Mouse (Mus musculus): Measurements from ENCODE around the gene P2rx1. TPM values are rescaled to one million over a fixed set of nuclear protein-coding genes. Genes with fewer than 3 reads are reported as not detected.
A peak's percentile ranks its signal among the peaks of the same experiment; 100 is the strongest.

The P2rx1 gene
- polyA plus RNA-seq, 1 experiment, result 12.6 TPM

DNA sequence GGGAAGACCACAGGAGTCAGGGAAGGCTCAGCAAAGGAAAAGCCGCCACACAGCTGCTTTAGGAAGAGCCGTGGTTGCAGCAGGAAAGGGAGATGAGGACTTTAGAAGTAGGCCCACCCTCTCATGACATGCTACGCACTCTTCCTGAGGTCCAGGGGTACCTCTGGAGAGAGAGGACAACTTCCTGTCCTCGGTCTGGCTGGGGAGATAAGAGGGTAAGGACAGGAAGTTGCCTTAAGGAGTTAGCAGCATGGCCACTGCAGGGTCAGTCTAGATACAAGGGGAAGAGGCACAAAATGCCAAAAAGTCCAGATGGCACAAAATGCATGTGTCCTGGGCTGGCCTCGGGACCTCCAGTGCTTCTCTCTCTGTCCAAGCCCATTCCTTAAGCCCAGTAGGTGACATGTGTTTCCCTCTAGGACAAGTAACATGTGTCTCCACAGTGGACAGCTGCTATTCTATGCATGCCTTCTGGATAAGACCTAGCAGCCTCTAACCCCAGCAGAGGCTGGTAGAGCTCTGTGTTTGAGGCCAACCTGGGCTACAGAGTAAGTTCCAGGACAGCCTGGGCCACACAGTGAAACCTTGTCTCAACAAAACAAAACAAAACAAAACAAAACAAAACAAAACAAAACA is 43.4 kb upstream of the P2rx1 start:
- WGBS, result 81% methylated on average over 5 of the region's 5 CpGs
- no peak for TF ChIP-seq POLR2A (IDR thresholded peaks at IDR 0.05; ENCODE audit: low read depth, low read length)
- TF ChIP-seq CTCF (IDR thresholded peaks at IDR 0.05; ENCODE audit: extremely low read depth, insufficient read length, insufficient replicate concordance, low read depth, low read length), result no peak
- H3K4me3 ChIP-seq (ENCODE audit: low read depth, low read length), result no peak overlapping the region
- H3K36me3 ChIP-seq (ENCODE audit: control insufficient read depth, insufficient read depth, low read length), result no peaks in the 10 kb centered on the region
- no peak overlapping the region for H3K27ac ChIP-seq (ENCODE audit: insufficient read depth, low read depth, low read length)
- H3K27me3 ChIP-seq (ENCODE audit: control insufficient read depth, insufficient read depth, low read length), result no peaks in the 10 kb centered on the region
- peaks cover 48% of the 10 kb centered on the region for H3K4me1 ChIP-seq (ENCODE audit: control insufficient read depth, insufficient read depth, insufficient read length, low read length)

DNA sequence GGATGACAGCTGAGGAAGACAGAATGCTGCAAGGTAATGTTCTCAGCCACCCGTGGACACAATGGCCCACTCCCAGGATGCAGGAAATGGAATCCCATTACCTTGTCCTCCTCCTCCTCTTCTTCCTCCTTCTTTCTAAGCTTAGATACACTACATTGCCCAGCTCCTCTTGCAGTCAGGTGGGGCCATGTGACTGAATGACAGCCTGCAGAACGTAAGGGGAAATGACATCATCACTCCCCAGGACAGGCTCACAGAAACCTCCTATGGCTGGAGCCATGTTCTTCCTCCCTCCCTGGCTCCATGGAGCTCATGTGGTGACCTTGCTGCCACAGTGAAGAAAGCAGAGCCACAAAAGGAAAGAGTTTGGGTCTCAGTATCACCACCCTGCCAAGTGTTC is 41.6 kb upstream of the P2rx1 start:
- Histone ChIP-seq H3K27me3 (ENCODE audit: control insufficient read depth, insufficient read depth, low read length) (no peaks in the 10 kb centered on the region), H3K27ac (ENCODE audit: insufficient read depth, low read depth, low read length) (no peak overlapping the region), H3K36me3 (ENCODE audit: control insufficient read depth, insufficient read depth, low read length) (no peaks in the 10 kb centered on the region), H3K4me3 (ENCODE audit: low read depth, low read length) (no peak overlapping the region), H3K4me1 (ENCODE audit: control insufficient read depth, insufficient read depth, insufficient read length, low read length) (peaks cover 40% of the 10 kb centered on the region)
- TF ChIP-seq CTCF (IDR thresholded peaks at IDR 0.05; ENCODE audit: extremely low read depth, insufficient read length, insufficient replicate concordance, low read depth, low read length) (no peak), POLR2A (IDR thresholded peaks at IDR 0.05; ENCODE audit: low read depth, low read length) (0 out of 2 replicates have a peak, but pooled peaks have one; percentile 12)
- 54% methylated on average over 2 of the region's 2 CpGs for WGBS

DNA sequence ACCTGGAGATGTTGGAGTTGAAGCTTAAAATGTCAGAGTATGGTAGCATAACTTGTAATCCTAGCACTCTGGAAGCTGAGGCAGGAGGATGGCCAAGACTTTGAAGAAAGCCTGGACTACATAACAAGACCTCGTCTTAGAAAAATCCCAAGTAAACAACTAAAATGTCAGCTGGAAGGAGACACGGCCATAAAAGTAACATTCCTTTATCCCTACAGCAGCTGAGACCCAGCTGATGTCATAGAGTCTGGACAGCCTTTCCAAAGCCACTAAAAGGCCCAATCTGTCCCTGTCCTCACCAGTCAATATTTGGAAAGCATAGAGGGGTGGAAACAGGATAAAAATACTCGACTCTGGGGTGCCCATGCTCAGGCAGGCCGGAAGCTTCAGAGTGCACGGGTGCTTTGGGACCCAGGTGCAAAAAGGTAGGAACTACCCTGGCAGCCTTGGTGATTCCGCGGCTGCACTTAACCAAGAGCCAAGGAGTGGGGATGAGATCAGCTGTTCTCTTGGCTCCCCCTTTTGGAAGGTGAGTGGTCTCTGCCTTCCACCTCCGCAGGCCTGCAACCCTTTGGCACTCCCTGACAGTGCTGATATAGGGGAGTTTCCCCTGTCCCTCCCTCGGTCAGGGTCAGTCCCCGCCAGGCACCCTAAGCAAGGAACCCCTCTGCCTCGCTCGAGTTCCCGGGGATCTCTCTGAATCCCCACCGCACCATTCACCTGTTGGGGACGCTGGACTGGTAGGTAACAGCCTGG is 38.8 kb upstream of the P2rx1 start:
- no peak for TF ChIP-seq POLR2A (IDR thresholded peaks at IDR 0.05; ENCODE audit: low read depth, low read length)
- no peak for TF ChIP-seq CTCF (IDR thresholded peaks at IDR 0.05; ENCODE audit: extremely low read depth, insufficient read length, insufficient replicate concordance, low read depth, low read length)
- H3K27ac ChIP-seq (ENCODE audit: insufficient read depth, low read depth, low read length), result peak overlapping the region; percentile 20
- 49% methylated on average over 15 of the region's 15 CpGs for WGBS
- H3K4me3 ChIP-seq (ENCODE audit: low read depth, low read length), result peak overlapping the region; percentile 70
- H3K36me3 ChIP-seq (ENCODE audit: control insufficient read depth, insufficient read depth, low read length), result no peaks in the 10 kb centered on the region
- peaks cover 26% of the 10 kb centered on the region for H3K4me1 ChIP-seq (ENCODE audit: control insufficient read depth, insufficient read depth, insufficient read length, low read length)
- H3K27me3 ChIP-seq (ENCODE audit: control insufficient read depth, insufficient read depth, low read length), result no peaks in the 10 kb centered on the region

DNA sequence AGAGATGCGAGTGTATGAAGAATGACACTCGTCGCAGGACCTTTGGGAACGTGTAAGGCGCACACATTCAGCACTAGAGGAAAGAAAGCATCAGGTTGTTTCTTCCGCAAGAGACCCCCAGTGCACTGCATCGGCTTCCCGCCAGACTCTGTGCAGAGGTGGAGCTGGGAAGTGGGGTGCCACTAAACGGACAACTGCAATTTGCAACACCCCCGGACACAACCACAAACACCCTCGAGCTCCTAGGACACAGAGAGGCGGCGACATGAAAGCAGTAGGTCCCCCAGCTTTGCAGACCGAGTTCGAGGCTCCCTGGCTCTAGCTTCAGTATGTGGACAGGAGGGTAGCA is 38.2 kb upstream of the P2rx1 start:
- peak overlapping the region; percentile 70 for H3K4me3 ChIP-seq (ENCODE audit: low read depth, low read length)
- 33% methylated on average over 15 of the region's 15 CpGs for WGBS
- no peaks in the 10 kb centered on the region for H3K27me3 ChIP-seq (ENCODE audit: control insufficient read depth, insufficient read depth, low read length)
- TF ChIP-seq POLR2A (IDR thresholded peaks at IDR 0.05; ENCODE audit: low read depth, low read length) (no peak), CTCF (IDR thresholded peaks at IDR 0.05; ENCODE audit: extremely low read depth, insufficient read length, insufficient replicate concordance, low read depth, low read length) (no peak)
- H3K4me1 ChIP-seq (ENCODE audit: control insufficient read depth, insufficient read depth, insufficient read length, low read length), result peaks cover 30% of the 10 kb centered on the region
- no peaks in the 10 kb centered on the region for H3K36me3 ChIP-seq (ENCODE audit: control insufficient read depth, insufficient read depth, low read length)
- H3K27ac ChIP-seq (ENCODE audit: insufficient read depth, low read depth, low read length), result peak overlapping the region; percentile 20; the same call in 1 of the 2 replicates

DNA sequence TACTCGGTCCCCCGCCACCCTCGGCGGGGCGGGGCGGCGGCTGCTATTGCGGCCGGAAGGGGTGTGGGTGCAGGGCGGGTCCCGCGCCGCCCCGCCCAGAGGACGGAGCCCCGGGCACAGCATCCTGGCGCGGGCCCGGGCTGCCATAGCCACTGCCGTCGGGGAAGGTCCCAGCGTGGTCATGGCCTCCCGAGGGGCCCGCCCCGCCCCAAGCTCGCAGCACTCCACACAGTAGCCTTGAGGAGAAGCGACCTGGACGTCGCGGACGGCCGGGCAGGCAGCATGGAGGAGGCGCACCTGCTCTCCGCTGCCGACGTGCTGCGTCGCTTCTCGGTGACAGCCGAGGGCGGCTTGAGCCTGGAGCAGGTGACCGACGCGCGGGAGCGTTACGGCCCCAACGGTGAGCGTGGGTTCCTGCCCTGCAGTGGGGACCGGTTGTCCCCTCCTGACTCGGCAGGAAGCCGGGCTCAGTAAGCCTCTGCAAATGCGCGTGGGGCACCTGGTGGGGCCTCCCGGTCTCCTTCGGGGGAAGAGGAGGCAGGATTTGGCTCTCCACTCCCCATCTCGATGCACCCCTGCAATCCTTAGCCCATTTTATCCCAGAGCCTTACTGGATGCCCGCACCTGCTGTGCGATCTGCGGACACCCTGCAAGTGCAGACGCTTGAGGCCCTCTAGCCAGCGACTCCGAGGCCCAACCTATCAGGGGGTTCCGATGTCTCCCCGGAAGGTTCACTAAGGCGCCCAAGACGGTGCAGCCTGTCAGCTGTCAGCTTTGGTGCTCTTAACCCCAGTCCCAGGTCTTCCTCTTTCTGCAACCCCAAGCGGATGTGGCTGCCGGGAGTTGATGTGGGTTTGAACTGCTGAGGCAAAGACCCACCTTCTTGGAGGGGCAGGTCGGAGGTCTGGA is 37.6 kb upstream of the P2rx1 start, which contains the start of gene Atp2a3:
TSS of gene Atp2a3 (plus strand) at position 98 of the 909 bp plus-strand sequence.
- peak within 1 kb of the TSS; percentile 78 for H3K27ac ChIP-seq (ENCODE audit: insufficient read depth, low read depth, low read length)
- H3K36me3 ChIP-seq (ENCODE audit: control insufficient read depth, insufficient read depth, low read length), result no peaks in the 10 kb centered on the region
- peak within 1 kb of the TSS; percentile 70 for H3K4me3 ChIP-seq (ENCODE audit: low read depth, low read length)
- TF ChIP-seq CTCF (IDR thresholded peaks at IDR 0.05; ENCODE audit: extremely low read depth, insufficient read length, insufficient replicate concordance, low read depth, low read length) (no peak), POLR2A (IDR thresholded peaks at IDR 0.05; ENCODE audit: low read depth, low read length) (peak; percentile 54)
- H3K27me3 ChIP-seq (ENCODE audit: control insufficient read depth, insufficient read depth, low read length), result no peaks in the 10 kb centered on the region
- WGBS, result 5% methylated on average over 70 of the region's 70 CpGs
- peaks cover 30% of the 10 kb centered on the region for H3K4me1 ChIP-seq (ENCODE audit: control insufficient read depth, insufficient read depth, insufficient read length, low read length)

DNA sequence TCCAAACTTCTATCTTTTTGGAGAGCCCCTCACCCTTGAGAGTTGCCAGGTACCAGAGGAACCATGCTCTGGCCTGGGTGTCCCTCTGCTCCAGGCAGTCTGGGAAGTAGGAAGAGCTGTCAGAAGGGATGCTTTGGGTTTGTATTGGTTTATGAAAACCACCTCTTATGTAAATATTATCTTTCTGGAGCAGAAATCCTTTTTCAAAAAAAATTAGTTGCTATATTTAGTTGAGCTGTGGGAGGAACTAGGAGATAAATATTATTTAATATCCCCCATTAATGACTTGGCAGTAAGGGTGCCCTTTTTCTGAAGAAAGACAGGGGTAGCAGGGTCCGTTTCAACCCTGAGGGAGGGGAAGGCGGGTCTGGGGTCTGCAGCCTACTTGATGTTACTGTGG is 36.5 kb upstream of the P2rx1 start:
- peak overlapping the region; percentile 70 for H3K4me3 ChIP-seq (ENCODE audit: low read depth, low read length)
- peaks cover 30% of the 10 kb centered on the region for H3K4me1 ChIP-seq (ENCODE audit: control insufficient read depth, insufficient read depth, insufficient read length, low read length)
- H3K27ac ChIP-seq (ENCODE audit: insufficient read depth, low read depth, low read length), result peak overlapping the region; percentile 17
- H3K36me3 ChIP-seq (ENCODE audit: control insufficient read depth, insufficient read depth, low read length), result no peaks in the 10 kb centered on the region
- no peaks in the 10 kb centered on the region for H3K27me3 ChIP-seq (ENCODE audit: control insufficient read depth, insufficient read depth, low read length)
- TF ChIP-seq POLR2A (IDR thresholded peaks at IDR 0.05; ENCODE audit: low read depth, low read length) (no peak), CTCF (IDR thresholded peaks at IDR 0.05; ENCODE audit: extremely low read depth, insufficient read length, insufficient replicate concordance, low read depth, low read length) (no peak)
- 76% methylated on average over 2 of the region's 2 CpGs for WGBS

Measured in small intestine, adult 2 months (tissue).